Mouse (Mus musculus): ENCODE measurements around the gene Trim41. TPM values are rescaled to one million over a fixed set of nuclear protein-coding genes. Genes with fewer than 3 reads are reported as not detected.
"Not testable (repeated sequence)": the region's sequence is repeated elsewhere in the genome, so short reads cannot be mapped to it uniquely, and the experiment has no call there.

Gene Trim41
- total and polyA plus RNA-seq, 2 experiments: 11.4 to 18.2 TPM

DNA sequence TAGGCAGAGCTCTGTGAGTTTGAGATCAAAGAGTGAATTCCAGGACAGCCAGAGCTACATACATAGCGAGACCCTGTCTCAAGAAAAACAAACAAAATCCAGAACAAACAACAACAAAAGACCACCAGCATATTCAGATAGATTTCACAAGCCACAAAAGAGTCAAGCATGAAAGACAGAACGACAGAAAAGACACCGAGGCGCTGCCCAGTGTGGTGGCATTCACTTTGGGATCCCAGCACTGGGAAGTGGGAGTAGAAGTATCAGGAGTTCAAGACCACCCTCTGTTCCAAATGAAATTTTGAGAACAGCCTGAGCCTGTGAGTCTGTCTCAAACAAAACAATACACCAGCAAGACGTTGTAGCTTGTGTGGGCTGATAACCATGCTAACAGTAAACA is 29.7 kb upstream of the Trim41 start:
- TF ChIP-seq POLR2A (IDR thresholded peaks at IDR 0.05; ENCODE audit: extremely low read depth, insufficient read depth, low read length): no peak
- TF ChIP-seq CTCF (IDR thresholded peaks at IDR 0.05; ENCODE audit: low read depth, low read length): no peak
- Histone ChIP-seq H3K27me3 (ENCODE audit: control insufficient read depth, insufficient read depth, low read length) (no peaks in the 10 kb centered on the region), H3K4me1 (ENCODE audit: control insufficient read depth, insufficient read depth, low read length) (peaks cover 5% of the 10 kb centered on the region; the same call in 1 of the 2 replicates), H3K27ac (replicated peaks; ENCODE audit: insufficient read depth, low read depth, low read length) (no peak overlapping the region), H3K9ac (ENCODE audit: low read depth, low read length) (no peak overlapping the region), H3K79me2 (ENCODE audit: control insufficient read depth, insufficient read depth, low read length) (no peaks in the 10 kb centered on the region), H3K36me3 (ENCODE audit: control insufficient read depth, insufficient read depth, low read length) (peaks cover 2% of the 10 kb centered on the region; the same call in 1 of the 2 replicates), H3K4me3 (ENCODE audit: insufficient read depth, low read depth, low read length) (no peak overlapping the region)
- no peak for DNase-seq (ENCODE audit: extremely low read depth, low read depth, low spot score)
- WGBS: 87% methylated on average over 5 of the region's 5 CpGs

GRCm38 (mm10) chr11:48846362-48846761 is 29.2 kb upstream of the Trim41 start:
- not testable (repeated sequence) for DNase-seq (ENCODE audit: extremely low read depth, low read depth, low spot score); H3K79me2 ChIP-seq (ENCODE audit: control insufficient read depth, insufficient read depth, low read length); H3K4me3 ChIP-seq (ENCODE audit: insufficient read depth, low read depth, low read length); H3K9ac ChIP-seq (ENCODE audit: low read depth, low read length); H3K4me1 ChIP-seq (ENCODE audit: control insufficient read depth, insufficient read depth, low read length); H3K36me3 ChIP-seq (ENCODE audit: control insufficient read depth, insufficient read depth, low read length); H3K27me3 ChIP-seq (ENCODE audit: control insufficient read depth, insufficient read depth, low read length); H3K27ac ChIP-seq (replicated peaks; ENCODE audit: insufficient read depth, low read depth, low read length)
- 72% methylated on average over 2 of the region's 2 CpGs for WGBS

- no peak overlapping the region for H3K9ac ChIP-seq (ENCODE audit: low read depth, low read length)
- H3K36me3 ChIP-seq (ENCODE audit: control insufficient read depth, insufficient read depth, low read length): peaks cover 2% of the 10 kb centered on the region; the same call in 1 of the 2 replicates
- H3K79me2 ChIP-seq (ENCODE audit: control insufficient read depth, insufficient read depth, low read length): no peaks in the 10 kb centered on the region
- H3K4me1 ChIP-seq (ENCODE audit: control insufficient read depth, insufficient read depth, low read length): peaks cover 2% of the 10 kb centered on the region
- H3K27me3 ChIP-seq (ENCODE audit: control insufficient read depth, insufficient read depth, low read length): no peaks in the 10 kb centered on the region
- TF ChIP-seq POLR2A (IDR thresholded peaks at IDR 0.05; ENCODE audit: extremely low read depth, insufficient read depth, low read length) (no peak), CTCF (IDR thresholded peaks at IDR 0.05; ENCODE audit: low read depth, low read length) (no peak)
- no peak overlapping the region for H3K4me3 ChIP-seq (ENCODE audit: insufficient read depth, low read depth, low read length)
- DNase-seq (ENCODE audit: extremely low read depth, low read depth, low spot score): no peak
- WGBS: 83% methylated on average over 13 of the region's 13 CpGs
- no peak overlapping the region for H3K27ac ChIP-seq (replicated peaks; ENCODE audit: insufficient read depth, low read depth, low read length)
These were observed 28.2 kb upstream of the Trim41 start for GRCm38 (mm10) chr11:48845244-48845815.

- TF ChIP-seq CTCF (IDR thresholded peaks at IDR 0.05; ENCODE audit: low read depth, low read length) (no peak), POLR2A (IDR thresholded peaks at IDR 0.05; ENCODE audit: extremely low read depth, insufficient read depth, low read length) (no peak)
- no peak overlapping the region for H3K4me3 ChIP-seq (ENCODE audit: insufficient read depth, low read depth, low read length)
- WGBS: 44% methylated on average over 6 of the region's 6 CpGs
- H3K4me1 ChIP-seq (ENCODE audit: control insufficient read depth, insufficient read depth, low read length): peaks cover 4% of the 10 kb centered on the region
- no peaks in the 10 kb centered on the region for H3K27me3 ChIP-seq (ENCODE audit: control insufficient read depth, insufficient read depth, low read length)
- peaks cover 2% of the 10 kb centered on the region; the same call in 1 of the 2 replicates for H3K36me3 ChIP-seq (ENCODE audit: control insufficient read depth, insufficient read depth, low read length)
- H3K9ac ChIP-seq (ENCODE audit: low read depth, low read length): 0 out of 2 replicates have a peak overlapping the region, but pooled peaks have one; percentile 8
- no peak overlapping the region for H3K27ac ChIP-seq (replicated peaks; ENCODE audit: insufficient read depth, low read depth, low read length)
- peak; percentile 37 for DNase-seq (ENCODE audit: extremely low read depth, low read depth, low spot score)
- H3K79me2 ChIP-seq (ENCODE audit: control insufficient read depth, insufficient read depth, low read length): no peaks in the 10 kb centered on the region
These were observed 27.2 kb upstream of the Trim41 start for GRCm38 (mm10) chr11:48844309-48844708.

DNA sequence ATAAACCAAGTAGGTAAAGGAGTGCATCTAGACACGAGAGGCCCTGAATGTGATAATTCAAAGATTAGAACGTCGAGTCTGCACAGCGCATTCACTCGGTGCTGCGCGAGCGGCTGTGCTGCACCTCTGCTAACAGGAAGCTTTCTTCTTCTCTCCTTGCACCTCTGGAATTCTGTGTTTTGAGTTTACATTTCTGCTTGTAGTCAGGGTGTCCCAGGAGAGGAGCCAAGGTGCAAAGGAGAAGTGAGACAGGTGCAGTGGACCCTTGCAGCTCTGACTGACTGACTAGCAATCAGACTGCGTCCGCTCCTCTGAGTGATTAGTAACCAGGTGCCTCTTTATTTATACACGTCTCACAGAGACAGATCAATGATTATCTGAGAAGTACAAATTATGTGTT is 26.0 kb upstream of the Trim41 start:
- no peaks in the 10 kb centered on the region for H3K79me2 ChIP-seq (ENCODE audit: control insufficient read depth, insufficient read depth, low read length)
- TF ChIP-seq POLR2A (IDR thresholded peaks at IDR 0.05; ENCODE audit: extremely low read depth, insufficient read depth, low read length) (no peak), CTCF (IDR thresholded peaks at IDR 0.05; ENCODE audit: low read depth, low read length) (no peak)
- WGBS: 69% methylated on average over 11 of the region's 11 CpGs
- H3K4me3 ChIP-seq (ENCODE audit: insufficient read depth, low read depth, low read length): no peak overlapping the region
- H3K27ac ChIP-seq (replicated peaks; ENCODE audit: insufficient read depth, low read depth, low read length): no peak overlapping the region
- no peak overlapping the region for H3K9ac ChIP-seq (ENCODE audit: low read depth, low read length)
- H3K4me1 ChIP-seq (ENCODE audit: control insufficient read depth, insufficient read depth, low read length): peaks cover 10% of the 10 kb centered on the region
- H3K27me3 ChIP-seq (ENCODE audit: control insufficient read depth, insufficient read depth, low read length): no peaks in the 10 kb centered on the region
- H3K36me3 ChIP-seq (ENCODE audit: control insufficient read depth, insufficient read depth, low read length): peaks cover 2% of the 10 kb centered on the region; the same call in 1 of the 2 replicates
- peak; percentile 31 for DNase-seq (ENCODE audit: extremely low read depth, low read depth, low spot score)

- 89% methylated on average over 4 of the region's 4 CpGs for WGBS
These were observed 25.2 kb upstream of the Trim41 start for GRCm38 (mm10) chr11:48842378-48842792.

More at GRCm38 (mm10) chr11:48842378-48842792, 25.2 kb upstream of the Trim41 start:
- Histone ChIP-seq H3K27me3 (ENCODE audit: control insufficient read depth, insufficient read depth, low read length) (no peaks in the 10 kb centered on the region), H3K79me2 (ENCODE audit: control insufficient read depth, insufficient read depth, low read length) (no peaks in the 10 kb centered on the region), H3K36me3 (ENCODE audit: control insufficient read depth, insufficient read depth, low read length) (no peaks in the 10 kb centered on the region), H3K9ac (ENCODE audit: low read depth, low read length) (no peak overlapping the region), H3K4me1 (ENCODE audit: control insufficient read depth, insufficient read depth, low read length) (peaks cover 11% of the 10 kb centered on the region), H3K4me3 (ENCODE audit: insufficient read depth, low read depth, low read length) (no peak overlapping the region), H3K27ac (replicated peaks; ENCODE audit: insufficient read depth, low read depth, low read length) (no peak overlapping the region)
- TF ChIP-seq POLR2A (IDR thresholded peaks at IDR 0.05; ENCODE audit: extremely low read depth, insufficient read depth, low read length) (no peak), CTCF (IDR thresholded peaks at IDR 0.05; ENCODE audit: low read depth, low read length) (no peak)
- DNase-seq (ENCODE audit: extremely low read depth, low read depth, low spot score): no peak

Measured in liver, adult 2 months (tissue).